Mouse (Mus musculus): ENCODE data around the gene Vwa8.

DNA sequence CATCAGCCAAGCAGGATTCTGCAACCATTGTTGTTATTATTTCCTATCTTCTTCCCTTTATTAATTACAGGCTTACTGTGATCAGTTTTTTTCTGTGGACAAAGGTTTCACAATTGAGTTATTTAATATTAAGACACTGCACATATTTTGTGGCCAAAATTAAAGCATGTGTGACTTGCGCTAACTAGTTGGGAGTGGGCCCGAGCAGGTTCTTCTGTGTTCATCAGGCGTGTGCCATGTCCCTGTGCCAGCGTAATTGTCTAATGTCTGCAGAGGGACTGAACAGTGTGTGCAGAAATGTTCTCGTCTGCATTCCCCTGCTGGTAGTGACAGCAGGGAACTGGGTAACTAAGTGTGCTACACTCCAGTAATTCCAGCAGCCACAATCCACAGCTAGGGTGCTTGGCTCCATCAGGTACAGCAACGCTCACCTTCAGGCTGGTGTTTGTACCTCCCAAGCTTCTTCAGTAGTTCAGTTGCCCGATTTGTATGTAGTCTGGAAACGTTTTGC lies 182.4 kb downstream of the Vwa8 start:
- TF ChIP-seq CTCF (IDR thresholded peaks at IDR 0.05; ENCODE audit: low read depth, low read length): no peak
- no peak for TF ChIP-seq GATA1 (IDR thresholded peaks at IDR 0.05; ENCODE audit: borderline replicate concordance, low read length)
- no peak for TF ChIP-seq TAL1 (conservative IDR thresholded peaks at IDR 0.05; ENCODE audit: low read depth, low read length)
